Mouse (Mus musculus) forebrain, embryonic 11.5 days (tissue): ENCODE measurements at regions not wholly inside any gene's neighbourhood (a gene's known extent, or its start where the extent isn't known, plus 50 kb on each side); places are given as distances from the start of the nearest gene placed in this dataset.
"Not testable (repeated sequence)": the region's sequence is repeated elsewhere in the genome, so short reads cannot be mapped to it uniquely, and the experiment has no call there.

Source experiments
- ATAC-seq: fragments of 200-750 bp; cut with Nextera tagmentation; replicated peaks from 2 replicates; pipeline ENCODE4 v1.8.0; 2017; ENCODE audit warnings: moderate TSS enrichment; ENCODE audit not compliant: low FRiP score
- DNase-seq: peaks from one replicate; pipeline ENCODE4 v3.0.0-alpha.2; 2017; ENCODE audit warnings: low spot score
- H3K27ac ChIP-seq: fragments of 300-500 bp; sonication (generic); 2 replicates; pipeline ENCODE4 v1.5.1; 2014; ENCODE audit warnings: low read depth, low read length
- H3K27me3 ChIP-seq: fragments of 300-500 bp; sonication (generic); 2 replicates; pipeline ENCODE4 v1.6.1; 2014; ENCODE audit warnings: mild to moderate bottlenecking, low read length, mixed read lengths; ENCODE audit not compliant: control insufficient read depth, insufficient read depth
- H3K36me3 ChIP-seq: fragments of 300-500 bp; sonication (generic); 2 replicates; pipeline ENCODE4 v1.6.1; 2014; ENCODE audit warnings: mild to moderate bottlenecking, low read length, moderate library complexity, mixed read lengths; ENCODE audit not compliant: control insufficient read depth, insufficient read depth
- H3K4me1 ChIP-seq: fragments of 300-500 bp; sonication (generic); replicated peaks from 2 replicates; pipeline ENCODE4 v1.6.1; 2014; ENCODE audit warnings: low read length, mixed read lengths; ENCODE audit not compliant: control insufficient read depth, insufficient read depth
- H3K4me2 ChIP-seq: fragments of 300-500 bp; sonication (generic); 2 replicates; pipeline ENCODE4 v1.6.1; 2014; ENCODE audit warnings: low read depth, mild to moderate bottlenecking, low read length, moderate library complexity, mixed read lengths; ENCODE audit not compliant: severe bottlenecking
- H3K4me3 ChIP-seq: fragments of 300-500 bp; sonication (generic); 2 replicates; pipeline ENCODE4 v1.5.1; 2014; ENCODE audit warnings: low read depth, low read length
- H3K9ac ChIP-seq: fragments of 300-500 bp; sonication (generic); 2 replicates; pipeline ENCODE4 v1.6.1; 2014; ENCODE audit warnings: low read length
- H3K9me3 ChIP-seq: fragments of 300-500 bp; sonication (generic); 2 replicates; pipeline ENCODE4 v1.6.1; 2016; ENCODE audit warnings: low read length, mixed read lengths; ENCODE audit not compliant: control insufficient read depth
- WGBS: fragments of 180-500 bp; shearing (Covaris S2); extraction: QIAGEN DNeasy Blood & Tissue Kit; methylation state at CpG from one replicate; pipeline ENCODE4 v1.1.7; 2014; 5-methylcytosine and 5-hydroxymethylcytosine counted together

- no peaks in the 10 kb centered on the region for H3K27me3 ChIP-seq
- 75% methylated on average over 3 of the region's 3 CpGs for WGBS
- no peaks in the 10 kb centered on the region for H3K9me3 ChIP-seq
- H3K27ac ChIP-seq: no peak overlapping the region
- DNase-seq (no peak), ATAC-seq (no peak)
- no peak overlapping the region for H3K4me2 ChIP-seq
- H3K4me1 ChIP-seq: no peaks in the 10 kb centered on the region
- no peak overlapping the region for H3K4me3 ChIP-seq
- no peak overlapping the region for H3K9ac ChIP-seq
- H3K36me3 ChIP-seq: no peaks in the 10 kb centered on the region
These were observed 531.2 kb downstream of the Synb start for GRCm38 (mm10) chr14:68762916-68763315.

- no peak overlapping the region for H3K4me2 ChIP-seq
- H3K4me1 ChIP-seq: no peaks in the 10 kb centered on the region
- H3K27me3 ChIP-seq: no peaks in the 10 kb centered on the region
- no peaks in the 10 kb centered on the region for H3K36me3 ChIP-seq
- no peak for ATAC-seq
- WGBS: 73% methylated on average over 2 of the region's 2 CpGs
- no peak for DNase-seq
- no peak overlapping the region for H3K9ac ChIP-seq
- H3K27ac ChIP-seq: no peak overlapping the region
- H3K4me3 ChIP-seq: no peak overlapping the region
- H3K9me3 ChIP-seq: no peaks in the 10 kb centered on the region
These were observed 549.4 kb downstream of the Synb start for GRCm38 (mm10) chr14:68744661-68745060.

DNA sequence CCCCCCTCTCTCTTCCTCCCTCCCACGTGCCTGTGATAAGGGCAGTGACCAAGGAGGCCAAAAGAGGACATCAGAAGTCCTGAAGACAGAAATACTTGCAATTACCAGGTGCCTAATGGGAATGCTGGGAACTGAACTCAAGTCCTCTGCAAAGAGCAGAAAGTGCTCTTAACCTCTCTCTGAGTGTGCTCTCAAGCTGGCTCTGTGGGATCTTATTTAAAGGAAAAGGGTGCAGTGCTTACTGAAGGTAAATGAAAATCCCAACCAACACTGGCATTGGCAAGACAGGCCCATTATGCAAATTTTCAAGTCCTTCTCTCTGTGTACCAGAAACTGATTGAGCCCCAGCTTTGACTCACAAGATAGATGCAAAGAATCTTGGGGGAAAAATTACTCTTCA, 555.6 kb downstream of the Synb start:
- no peak overlapping the region for H3K9ac ChIP-seq
- no CpG with 5 or more reads among the region's 1 CpGs for WGBS
- no peak for ATAC-seq
- H3K4me2 ChIP-seq: no peak overlapping the region
- H3K4me1 ChIP-seq: no peaks in the 10 kb centered on the region
- H3K36me3 ChIP-seq: no peaks in the 10 kb centered on the region
- H3K4me3 ChIP-seq: no peak overlapping the region
- no peaks in the 10 kb centered on the region for H3K9me3 ChIP-seq
- DNase-seq: no peak
- H3K27me3 ChIP-seq: no peaks in the 10 kb centered on the region
- H3K27ac ChIP-seq: no peak overlapping the region

DNA sequence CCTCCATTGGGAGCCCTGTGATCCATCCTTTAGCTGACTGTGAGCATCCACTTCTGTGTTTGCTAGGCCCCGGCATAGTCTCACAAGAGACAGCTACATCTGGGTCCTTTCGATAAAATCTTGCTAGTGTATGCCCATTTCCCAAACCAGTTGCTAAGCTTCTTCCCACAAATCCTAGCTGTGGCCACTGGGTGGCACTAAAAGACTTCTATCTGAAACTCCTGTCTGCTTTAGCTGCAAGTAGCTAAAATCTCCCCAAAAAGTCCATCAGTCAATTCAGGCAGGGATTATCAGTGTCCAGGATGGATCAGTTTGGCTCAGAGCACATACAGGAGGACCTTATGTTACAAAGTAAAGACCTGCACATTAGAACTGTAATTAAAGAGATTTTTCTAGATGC, 558.3 kb downstream of the Synb start:
- not testable (repeated sequence) for H3K4me1 ChIP-seq, H3K4me3 ChIP-seq, H3K9me3 ChIP-seq, ATAC-seq, H3K36me3 ChIP-seq, H3K27ac ChIP-seq, H3K4me2 ChIP-seq, H3K9ac ChIP-seq, H3K27me3 ChIP-seq
- DNase-seq: peak; percentile 75
- 47% methylated on average over 2 of the region's 2 CpGs for whole genome bisulfite sequencing

GRCm38 (mm10) chr14:68721156-68721555, 572.9 kb downstream of the Synb start:
- ATAC-seq (no peak), DNase-seq (no peak)
- Histone ChIP-seq H3K27ac (no peak overlapping the region), H3K27me3 (no peaks in the 10 kb centered on the region), H3K4me3 (no peak overlapping the region), H3K4me1 (no peaks in the 10 kb centered on the region), H3K4me2 (no peak overlapping the region), H3K9ac (no peak overlapping the region), H3K36me3 (no peaks in the 10 kb centered on the region), H3K9me3 (no peaks in the 10 kb centered on the region)
- 81% methylated on average over 6 of the region's 6 CpGs for WGBS

DNA sequence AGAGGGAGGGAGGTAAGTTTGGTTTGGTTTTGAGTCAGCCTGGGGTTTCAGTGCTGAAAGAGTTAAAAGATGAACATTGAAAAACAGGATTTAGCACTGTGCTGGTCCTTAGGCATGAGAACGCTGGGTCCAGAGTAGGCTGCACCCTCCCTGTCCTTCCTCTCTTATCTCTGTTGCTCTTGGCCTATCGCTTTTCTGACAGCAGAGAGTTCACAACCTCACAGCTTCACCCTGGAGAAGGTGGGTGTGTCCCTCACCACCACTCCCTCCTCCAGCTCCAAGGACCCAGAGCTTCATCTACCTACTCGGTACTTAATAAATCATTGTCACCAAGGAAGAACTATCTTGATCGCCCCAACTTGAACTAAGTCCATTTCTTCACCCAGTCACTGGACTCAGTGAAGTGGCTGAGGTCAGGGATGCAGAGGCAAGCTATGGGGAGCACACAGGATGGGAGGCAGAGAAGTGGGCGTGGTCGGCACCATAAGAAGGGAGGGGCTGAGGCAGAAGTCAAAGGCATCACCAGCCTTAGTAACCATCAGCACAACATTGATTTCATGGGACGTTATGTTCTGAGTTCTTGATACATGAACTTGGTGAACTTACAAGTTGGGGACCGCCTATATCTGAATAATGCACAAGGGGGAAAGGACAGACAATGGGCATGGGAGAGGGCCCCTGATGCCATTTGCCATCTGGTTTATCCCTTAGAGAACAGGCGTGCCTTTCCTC, 574.5 kb downstream of the Synb start:
- ATAC-seq (no peak), DNase-seq (no peak)
- Histone ChIP-seq H3K9ac (no peak overlapping the region), H3K4me1 (no peaks in the 10 kb centered on the region), H3K9me3 (no peaks in the 10 kb centered on the region), H3K27ac (no peak overlapping the region), H3K4me2 (no peak overlapping the region), H3K36me3 (no peaks in the 10 kb centered on the region), H3K27me3 (no peaks in the 10 kb centered on the region), H3K4me3 (no peak overlapping the region)
- WGBS: 85% methylated on average over 9 of the region's 9 CpGs

DNA sequence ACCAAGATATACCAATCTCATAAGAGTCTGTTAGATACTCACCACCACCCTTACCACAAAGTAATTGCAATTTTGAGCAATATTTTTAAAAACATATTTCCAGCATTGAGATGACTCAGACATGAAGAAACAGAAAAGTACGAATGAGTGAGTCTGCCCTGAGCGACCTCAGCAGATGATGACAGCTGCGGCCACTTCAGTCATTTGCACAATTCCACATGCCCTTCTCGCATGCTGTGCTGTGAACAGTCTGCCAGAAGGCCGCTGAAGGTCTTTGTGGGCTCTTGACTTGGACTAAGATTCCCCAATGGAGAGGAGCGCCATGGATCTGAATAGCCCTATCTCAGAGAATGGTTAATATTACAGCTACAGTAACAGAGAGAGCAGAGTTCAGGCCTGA, 575.3 kb downstream of the Synb start:
- H3K4me3 ChIP-seq: no peak overlapping the region
- no peak overlapping the region for H3K27ac ChIP-seq
- H3K27me3 ChIP-seq: no peaks in the 10 kb centered on the region
- no peak overlapping the region for H3K4me2 ChIP-seq
- H3K4me1 ChIP-seq: no peaks in the 10 kb centered on the region
- no peaks in the 10 kb centered on the region for H3K36me3 ChIP-seq
- 93% methylated on average over 6 of the region's 6 CpGs for WGBS
- H3K9ac ChIP-seq: no peak overlapping the region
- no peaks in the 10 kb centered on the region for H3K9me3 ChIP-seq
- DNase-seq (no peak), ATAC-seq (no peak)
